Mouse (Mus musculus): ENCODE data around the gene Rasgrp2. TPM values are rescaled to one million over a fixed set of nuclear protein-coding genes. Genes with fewer than 3 reads are reported as not detected.

Gene Rasgrp2
- total RNA-seq (2021) = 10 to 100 TPM; 24.0 to 37.6 TPM
- long read RNA-seq, experiment 1, partial matches to known transcripts = 1 of 13 reads
- long read RNA-seq, experiment 1, other reads (novel, unspliced or antisense) = 10 of 13 reads
- long read RNA-seq, experiment 2, partial matches to known transcripts = 5 of 14 reads
- long read RNA-seq, experiment 2, other reads (novel, unspliced or antisense) = 8 of 14 reads

- DNase-seq = peak; percentile 68
- intact Hi-C loops (cut with DNase I; ENCODE audit: low total_unique reads) = no loop called here
These were observed at the start of gene Rasgrp2 for GRCm38 (mm10) chr19:6399285-6400095. Gene Rasgrp2 (plus strand): TSS chr19:6399340.

GRCm38 (mm10) chr19:6351431-6352106 is 47.6 kb upstream of the Rasgrp2 start:
- intact Hi-C loops (cut with DNase I; ENCODE audit: low total_unique reads) = no loop called here
- no peak for DNase-seq

GRCm38 (mm10) chr19:6352107-6352505 is 47.0 kb upstream of the Rasgrp2 start:
- DNase-seq = no peak
- intact Hi-C loops (cut with DNase I; ENCODE audit: low total_unique reads) = no loop called here

- DNase-seq = no peak
- intact Hi-C loops (cut with DNase I; ENCODE audit: low total_unique reads) = no loop called here
These were observed 45.1 kb upstream of the Rasgrp2 start for GRCm38 (mm10) chr19:6354030-6354429.

GRCm38 (mm10) chr19:6361291-6361690 is 37.8 kb upstream of the Rasgrp2 start:
- intact Hi-C loops (cut with DNase I; ENCODE audit: low total_unique reads) = no loop called here
- no peak for DNase-seq

GRCm38 (mm10) chr19:6363091-6363410 is 36.1 kb upstream of the Rasgrp2 start:
- intact Hi-C loops (cut with DNase I; ENCODE audit: low total_unique reads) = no loop called here
- no peak for DNase-seq

- intact Hi-C loops (cut with DNase I; ENCODE audit: low total_unique reads) = no loop called here
- peak; percentile 100 for DNase-seq
These were observed 35.5 kb upstream of the Rasgrp2 start, which contains the start of gene Sf1 for GRCm38 (mm10) chr19:6363411-6364240. Gene Sf1 (plus strand): TSS chr19:6363690.

- intact Hi-C loops (cut with DNase I; ENCODE audit: low total_unique reads) = no loop called here
These were observed 34.8 kb upstream of the Rasgrp2 start for GRCm38 (mm10) chr19:6364317-6364725.

GRCm38 (mm10) chr19:6364842-6365241 is 34.3 kb upstream of the Rasgrp2 start:
- DNase-seq = no peak
- intact Hi-C loops (cut with DNase I; ENCODE audit: low total_unique reads) = no loop called here

More at GRCm38 (mm10) chr19:6364317-6364725, 34.8 kb upstream of the Rasgrp2 start:
- DNase-seq = peak; percentile 93

GRCm38 (mm10) chr19:6370175-6370574 is 29.0 kb upstream of the Rasgrp2 start:
- intact Hi-C loops (cut with DNase I; ENCODE audit: low total_unique reads) = no loop called here
- DNase-seq = no peak

- intact Hi-C loops (cut with DNase I; ENCODE audit: low total_unique reads) = no loop called here
- DNase-seq = no peak
These were observed 26.7 kb upstream of the Rasgrp2 start for GRCm38 (mm10) chr19:6372433-6372832.

GRCm38 (mm10) chr19:6373539-6374400 is 25.4 kb upstream of the Rasgrp2 start:
- intact Hi-C loops (cut with DNase I; ENCODE audit: low total_unique reads) = no loop called here
- DNase-seq = peak; percentile 88

GRCm38 (mm10) chr19:6374571-6374970 is 24.6 kb upstream of the Rasgrp2 start:
- DNase-seq = no peak
- intact Hi-C loops (cut with DNase I; ENCODE audit: low total_unique reads) = no loop called here

- no peak for DNase-seq
These were observed 23.5 kb upstream of the Rasgrp2 start for GRCm38 (mm10) chr19:6375423-6376254.

GRCm38 (mm10) chr19:6376255-6376564 is 22.9 kb upstream of the Rasgrp2 start:
- peak; percentile 79 for DNase-seq
- intact Hi-C loops (cut with DNase I; ENCODE audit: low total_unique reads) = no loop called here

More at GRCm38 (mm10) chr19:6375423-6376254, 23.5 kb upstream of the Rasgrp2 start:
- intact Hi-C loops (cut with DNase I; ENCODE audit: low total_unique reads) = no loop called here

- no peak for DNase-seq
- intact Hi-C loops (cut with DNase I; ENCODE audit: low total_unique reads) = no loop called here
These were observed 22.5 kb upstream of the Rasgrp2 start for GRCm38 (mm10) chr19:6376643-6377042.

GRCm38 (mm10) chr19:6377327-6378040 is 21.7 kb upstream of the Rasgrp2 start:
- DNase-seq = peak; percentile 23
- intact Hi-C loops (cut with DNase I; ENCODE audit: low total_unique reads) = no loop called here

Data from gastrocnemius, postnatal 14 days (tissue).